Mouse (Mus musculus) adipocyte (in vitro differentiated cells): ENCODE results near the gene Olfr654.

Experiments
- DNase-seq: peaks from one replicate; pipeline ENCODE4 v3.0.0-alpha.2; 2016; ENCODE audit warnings: low spot score

The Olfr654 gene

DNA sequence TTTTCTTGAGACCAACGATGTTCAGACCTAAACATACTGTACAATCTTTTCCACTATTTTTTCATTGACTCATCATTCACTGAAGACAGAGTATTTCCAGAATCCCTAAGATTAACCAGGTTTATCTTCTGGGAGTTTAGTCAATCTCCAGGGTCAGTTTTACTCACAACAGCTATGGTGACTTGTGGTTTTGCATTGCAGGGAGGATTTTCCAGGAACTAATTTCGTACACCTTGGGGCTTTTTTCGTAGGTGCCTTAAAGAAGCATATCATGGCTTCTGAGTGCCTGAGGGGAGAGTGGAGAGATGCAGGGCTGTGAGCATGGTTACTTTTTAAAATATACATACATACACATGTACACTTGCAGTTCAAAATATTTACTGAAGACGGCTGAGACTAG lies at the start of gene Olfr654:
Gene Olfr654, plus strand, starts transcription at position 301 of the 400 bp plus-strand sequence.
- no peak for DNase-seq

DNA sequence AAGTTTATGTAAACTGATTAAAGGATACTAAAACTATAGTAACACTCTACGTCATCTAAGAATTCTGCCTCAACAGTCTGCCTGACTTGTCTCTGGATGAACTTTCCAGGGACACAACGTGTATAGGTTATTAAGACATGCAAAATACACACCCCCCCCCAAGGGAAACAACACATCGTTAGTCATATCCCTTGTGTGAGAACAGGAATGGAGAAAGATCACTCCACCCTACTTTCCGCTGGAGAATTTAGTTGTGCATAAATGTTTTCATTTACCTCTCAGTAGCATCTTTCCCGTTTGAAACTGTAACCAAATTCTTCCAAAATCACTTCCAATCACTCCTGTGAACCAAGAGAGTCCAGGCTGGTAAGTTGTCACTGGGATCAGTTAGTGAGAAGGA lies 37.0 kb upstream of the Olfr654 start, which contains the start of gene Olfr651:
Gene Olfr651, plus strand, starts transcription at position 301 of the 400 bp plus-strand sequence.
- DNase-seq: no peak

DNA sequence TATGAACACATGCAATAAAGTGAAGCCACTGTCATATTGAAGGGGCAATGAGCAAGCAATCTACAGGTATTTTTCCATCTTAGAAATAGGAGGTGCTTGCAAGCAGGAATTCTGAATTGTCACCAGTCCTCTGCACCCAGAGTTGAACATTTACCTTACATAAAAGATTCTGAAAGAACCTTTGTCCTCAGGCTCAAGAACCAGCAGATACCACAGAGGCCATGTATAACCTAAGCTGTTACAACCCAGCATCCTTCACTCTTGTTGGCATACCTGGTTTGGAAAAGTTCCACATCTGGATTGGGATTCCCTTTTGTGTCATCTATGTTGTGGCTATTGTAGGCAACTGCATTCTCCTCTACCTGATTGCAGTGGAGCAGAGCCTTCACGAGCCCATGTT lies 34.1 kb upstream of the Olfr654 start:
- DNase-seq: peak; percentile 1

DNA sequence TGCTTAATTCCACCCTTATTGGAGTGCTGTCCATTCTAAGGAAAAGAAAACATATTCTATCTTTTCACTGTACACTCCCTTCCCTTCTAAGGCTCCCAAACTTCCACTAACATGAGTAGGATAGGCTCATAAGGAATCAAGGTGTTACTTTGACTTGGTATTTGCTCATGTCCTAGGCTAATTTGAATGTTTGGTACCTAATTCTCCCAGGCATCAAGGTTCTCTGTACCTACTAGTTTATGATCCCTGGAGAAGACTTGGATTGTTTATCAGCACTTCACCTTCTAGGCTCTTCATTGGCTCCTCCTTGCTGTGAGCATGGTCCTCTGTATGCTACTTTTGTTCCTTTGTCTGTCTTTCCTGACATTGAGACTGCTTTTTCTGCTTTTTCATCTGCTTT lies 26.2 kb upstream of the Olfr654 start, which contains the start of gene Olfr652:
Gene Olfr652, plus strand, starts transcription at position 301 of the 400 bp plus-strand sequence.
- DNase-seq: no peak

DNA sequence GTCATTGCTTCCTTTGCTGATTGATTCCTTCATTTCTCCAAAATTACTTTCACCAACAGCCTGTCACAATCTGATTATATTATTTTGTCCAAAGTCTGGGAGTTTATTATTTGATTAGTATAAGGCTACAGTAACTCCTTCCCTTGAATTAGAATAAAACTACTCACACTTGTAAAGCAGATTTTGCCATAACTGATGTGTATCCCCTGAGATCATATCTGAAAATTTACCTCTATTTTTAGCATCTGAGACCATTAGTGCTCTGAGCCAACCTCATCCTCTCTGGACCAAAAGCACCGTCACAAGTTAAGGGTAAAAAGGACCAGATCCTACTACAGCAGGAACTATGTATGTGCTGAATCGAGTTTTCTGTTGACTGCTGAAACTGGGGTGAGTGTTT lies 9.8 kb upstream of the Olfr654 start, which contains the start of gene Olfr653:
Gene Olfr653, plus strand, starts transcription at position 301 of the 400 bp plus-strand sequence.
- no peak for DNase-seq

DNA sequence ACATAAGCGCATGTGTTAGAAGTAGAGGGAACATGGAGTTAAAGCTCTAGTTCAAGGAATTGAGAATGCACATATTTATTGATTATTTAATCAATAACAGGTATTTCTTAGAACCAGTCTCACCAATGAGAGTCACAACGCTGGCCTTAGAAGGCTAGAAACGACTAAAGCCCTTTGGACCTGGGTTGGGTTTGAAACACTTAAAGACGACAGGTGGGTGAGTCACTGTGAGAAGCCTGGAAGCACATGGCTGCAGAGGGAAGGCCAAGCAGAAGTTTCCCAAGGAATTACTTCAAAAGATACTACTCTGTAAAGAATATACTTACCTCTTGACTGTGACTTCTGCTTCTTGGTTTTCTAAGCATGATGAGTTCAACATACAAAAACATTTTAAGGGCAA lies 6.0 kb upstream of the Olfr654 start:
- no peak for DNase-seq

DNA sequence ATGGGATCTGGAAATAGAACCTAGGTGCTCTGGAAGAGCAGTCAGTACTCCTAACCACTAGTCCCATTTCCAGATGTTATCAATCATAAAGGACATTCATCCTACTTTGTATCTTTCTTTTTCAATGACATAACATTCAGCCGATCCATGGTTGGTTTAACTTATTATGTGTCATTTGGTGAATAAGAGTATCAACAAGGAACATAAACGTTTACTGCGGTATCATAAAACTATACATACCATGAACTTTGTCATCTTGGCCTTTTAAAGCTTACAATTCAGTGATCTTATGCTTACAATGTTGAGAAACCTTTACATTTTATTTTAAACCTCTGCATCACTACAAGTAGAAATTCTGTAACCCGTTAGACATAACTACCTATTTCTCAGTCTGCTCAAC lies 5.4 kb upstream of the Olfr654 start:
- no peak for DNase-seq

DNA sequence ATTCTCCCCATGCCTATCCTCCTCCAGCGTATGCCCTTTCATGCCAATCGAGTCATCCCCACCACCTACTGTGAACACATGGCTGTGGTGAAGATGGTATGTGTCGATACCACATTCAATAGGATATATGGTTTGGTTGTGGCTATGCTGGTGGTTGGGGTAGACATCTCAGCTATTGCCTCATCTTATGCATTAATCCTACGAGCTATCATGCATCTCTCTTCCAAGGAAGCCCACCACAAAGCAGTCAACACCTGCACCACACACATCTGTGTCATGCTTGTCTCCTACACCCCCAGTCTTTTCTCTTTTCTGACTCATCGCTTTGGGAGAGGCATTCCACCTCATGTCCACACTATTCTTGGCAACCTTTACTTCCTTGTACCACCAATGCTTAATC lies 1.4 kb downstream of the Olfr654 start:
- DNase-seq: no peak

DNA sequence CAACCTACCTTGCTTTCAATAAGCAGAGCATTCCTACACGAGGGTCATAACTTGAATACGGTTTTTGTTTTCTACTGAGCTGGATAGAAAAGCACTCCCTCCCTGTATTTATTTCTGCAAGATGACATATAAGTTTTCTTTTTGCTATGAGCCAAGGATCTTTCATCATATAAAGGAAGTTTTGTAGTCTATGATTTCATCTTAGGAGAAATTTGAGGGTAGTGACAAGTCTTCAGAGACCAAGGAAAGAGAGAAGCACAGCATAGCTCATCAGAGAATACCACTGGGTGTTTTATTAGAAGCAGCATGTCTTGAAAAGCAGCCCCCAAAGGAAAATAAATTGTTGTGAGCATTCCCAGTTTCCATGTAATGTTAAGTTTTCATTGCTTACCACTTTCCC lies 14.9 kb downstream of the Olfr654 start, which contains the start of gene Olfr655:
Gene Olfr655, minus strand, starts transcription at position 101 of the 400 bp plus-strand sequence.
- no peak for DNase-seq

DNA sequence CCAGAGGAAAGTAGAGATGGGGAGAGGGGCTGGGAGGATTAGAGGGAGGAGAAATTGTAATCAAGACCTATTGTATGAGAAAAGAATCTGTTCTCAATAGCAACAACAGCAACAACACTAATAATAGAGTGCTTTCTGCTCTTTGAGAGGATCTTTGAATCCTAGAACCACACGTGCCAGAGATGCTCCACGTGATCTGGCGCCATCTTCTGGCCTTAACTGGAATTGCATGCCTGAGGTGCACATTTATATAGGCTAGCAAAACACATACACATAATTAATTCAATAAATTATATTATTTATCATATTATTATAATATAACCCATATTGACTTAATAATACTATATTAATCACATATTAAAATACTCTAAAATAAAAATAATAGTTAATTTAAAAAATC lies 16.3 kb downstream of the Olfr654 start:
- no peak for DNase-seq

DNA sequence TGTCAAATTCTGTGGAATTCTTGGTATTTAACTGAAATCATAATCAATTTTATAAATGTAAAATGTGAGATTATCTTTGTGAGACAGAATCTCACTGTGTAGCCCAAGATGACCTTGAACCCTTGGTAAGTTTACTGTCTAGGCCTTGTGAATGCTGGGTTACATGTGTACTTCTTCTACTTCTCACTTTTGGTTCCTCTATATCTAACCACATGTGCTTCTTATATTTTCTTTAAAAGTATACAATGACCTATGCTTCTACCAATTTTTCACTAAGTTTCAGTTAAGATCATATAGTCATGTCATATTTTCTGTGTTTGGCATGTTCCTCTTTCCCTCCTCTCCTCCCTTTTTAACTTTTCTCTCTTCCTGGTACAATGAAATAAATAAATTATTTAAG lies 17.9 kb downstream of the Olfr654 start:
- no peak for DNase-seq

DNA sequence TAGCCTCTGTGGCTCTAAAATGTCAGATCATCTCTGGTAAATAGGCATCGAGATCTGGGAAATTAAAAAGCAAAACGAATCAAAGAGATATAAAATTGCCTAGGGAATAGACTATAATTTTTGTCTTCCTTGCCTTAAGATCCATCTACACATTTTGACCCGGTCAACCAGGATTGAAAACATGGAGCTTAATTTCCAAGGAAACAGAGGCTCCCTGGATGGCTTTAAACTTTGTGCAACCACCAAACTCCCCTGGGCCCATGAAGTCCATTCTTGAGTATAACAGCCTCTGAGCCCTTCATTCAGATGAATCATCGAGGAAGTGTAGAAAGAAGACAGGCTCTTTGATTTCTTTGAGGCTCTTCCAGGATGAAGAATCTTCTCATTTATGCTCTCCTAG lies 26.8 kb downstream of the Olfr654 start, which contains the start of gene Olfr656:
Gene Olfr656, plus strand, starts transcription at position 301 of the 400 bp plus-strand sequence.
- DNase-seq: peak; percentile 2

DNA sequence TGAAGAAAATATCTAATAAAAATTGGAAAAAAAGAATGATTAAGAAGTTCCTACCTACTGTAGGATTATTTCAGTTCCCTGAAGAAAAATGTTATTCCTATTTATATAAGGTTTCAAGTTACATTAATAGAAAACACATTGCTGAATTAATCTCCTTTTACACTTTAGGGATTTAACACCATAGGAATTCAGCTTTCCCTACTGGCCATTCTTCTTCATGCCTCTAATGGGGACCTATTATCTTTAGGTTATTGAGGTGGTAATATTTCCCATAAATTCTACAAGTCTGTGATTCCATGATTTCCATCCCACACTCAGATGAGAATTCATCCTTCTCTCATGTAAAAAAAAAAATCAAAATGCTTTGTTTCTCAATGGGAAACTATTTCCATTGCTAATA lies 37.7 kb downstream of the Olfr654 start, which contains the start of gene Olfr657:
Gene Olfr657, plus strand, starts transcription at position 301 of the 400 bp plus-strand sequence.
- no peak for DNase-seq
